Mouse (Mus musculus) MEL (cell line): ENCODE data around the gene Plch1.

Source experiments
- CTCF ChIP-seq, 3 experiments: IDR thresholded peaks in 2 of 3; conservative IDR thresholded peaks in 1 of 3; 2 replicates each; pipeline ENCODE4 v1.5.1; 2011 to 2012; ENCODE audit warnings: low read length in 3 of 3, low read depth in 2 of 3, mild to moderate bottlenecking in 2 of 3, improper control_type of control experiment in 1 of 3, inconsistent platforms in 1 of 3, mixed read lengths in 1 of 3, moderate library complexity in 1 of 3; ENCODE audit not compliant: control insufficient read depth in 1 of 3, insufficient read depth in 1 of 3, poor library complexity in 1 of 3, severe bottlenecking in 1 of 3
- EP300 ChIP-seq, 2 experiments: IDR thresholded peaks; 2 replicates each; pipeline ENCODE4 v1.6.1; 2011; ENCODE audit warnings: improper control_type of control experiment in 2 of 2, low read length in 2 of 2, low read depth in 1 of 2, mild to moderate bottlenecking in 1 of 2
- MAFK ChIP-seq: IDR thresholded peaks from 2 replicates; pipeline ENCODE4 v1.6.1; 2011; ENCODE audit warnings: low read depth, mild to moderate bottlenecking, low read length, improper control_type of control experiment, borderline replicate concordance
- POLR2A ChIP-seq, 2 experiments: IDR thresholded peaks; 2 replicates each; pipeline ENCODE4 v1.6.1; 2011 to 2012; ENCODE audit warnings: low read length in 2 of 2, mild to moderate bottlenecking in 2 of 2, control low read depth in 1 of 2, improper control_type of control experiment in 1 of 2, low read depth in 1 of 2, moderate library complexity in 1 of 2; ENCODE audit not compliant: control insufficient read depth in 1 of 2, insufficient read depth in 1 of 2, poor library complexity in 1 of 2
- POLR2AphosphoS5 ChIP-seq: IDR thresholded peaks from 2 replicates; pipeline ENCODE4 v1.6.1; 2012; ENCODE audit warnings: low read depth, borderline replicate concordance, mild to moderate bottlenecking, inconsistent platforms, low read length, moderate library complexity, mixed read lengths
- SIN3A ChIP-seq: IDR thresholded peaks from 2 replicates; pipeline ENCODE4 v1.6.1; 2012; ENCODE audit warnings: low read length, improper control_type of control experiment, inconsistent platforms
- TAL1 ChIP-seq: IDR thresholded peaks from 2 replicates; pipeline ENCODE4 v1.6.1; 2012; ENCODE audit warnings: mild to moderate bottlenecking, inconsistent platforms, low read length, moderate library complexity, mixed read lengths
- ZNF384 ChIP-seq: IDR thresholded peaks from 2 replicates; pipeline ENCODE4 v1.6.1; 2012; ENCODE audit warnings: low read depth, mild to moderate bottlenecking, inconsistent platforms, low read length, improper control_type of control experiment

DNA sequence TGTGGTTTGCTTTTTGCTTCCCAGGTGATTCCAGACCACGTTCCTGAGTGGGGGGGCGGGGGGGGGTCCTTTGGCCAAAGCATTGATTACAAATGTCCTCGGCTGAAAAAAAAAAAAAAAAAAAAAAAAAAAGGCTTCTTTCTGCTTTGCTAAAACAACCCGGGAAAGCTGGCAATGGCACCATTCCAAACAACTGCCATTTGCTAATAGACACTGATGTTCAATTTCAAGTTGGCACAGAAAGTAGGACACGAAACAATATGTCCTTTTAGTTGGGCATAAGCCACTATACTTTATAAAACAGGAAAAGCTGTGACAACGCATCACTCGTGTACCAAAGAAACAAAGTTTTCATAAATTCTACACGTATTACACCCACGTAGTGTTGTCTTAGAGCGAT lies 36.6 kb downstream of the Plch1 start:
- TF ChIP-seq CTCF (IDR thresholded peaks at IDR 0.05 in 2 of 3, conservative IDR thresholded peaks at IDR 0.05 in 1 of 3; ENCODE audit: control insufficient read depth in 1 of 3, insufficient read depth in 1 of 3, low read depth in 2 of 3, low read length in 3 of 3, poor library complexity in 1 of 3, severe bottlenecking in 1 of 3) (no peak), TAL1 (no peak), EP300 (IDR thresholded peaks at IDR 0.05; ENCODE audit: low read depth in 1 of 2, low read length in 2 of 2) (no peak), MAFK (no peak), POLR2AphosphoS5 (no peak), POLR2A (IDR thresholded peaks at IDR 0.05; ENCODE audit: control insufficient read depth in 1 of 2, insufficient read depth in 1 of 2, low read depth in 1 of 2, low read length in 2 of 2, poor library complexity in 1 of 2) (no peak), ZNF384 (no peak), SIN3A (no peak)
